Mouse (Mus musculus): ENCODE data around the gene Nlrp1b. TPM values are rescaled to one million over a fixed set of nuclear protein-coding genes. Genes with fewer than 3 reads are reported as not detected.

The Nlrp1b gene
- not detected in 2 replicates for polyA plus RNA-seq (2012; ENCODE audit: insufficient read depth, insufficient read length, low replicate concordance, missing spikeins)

DNA sequence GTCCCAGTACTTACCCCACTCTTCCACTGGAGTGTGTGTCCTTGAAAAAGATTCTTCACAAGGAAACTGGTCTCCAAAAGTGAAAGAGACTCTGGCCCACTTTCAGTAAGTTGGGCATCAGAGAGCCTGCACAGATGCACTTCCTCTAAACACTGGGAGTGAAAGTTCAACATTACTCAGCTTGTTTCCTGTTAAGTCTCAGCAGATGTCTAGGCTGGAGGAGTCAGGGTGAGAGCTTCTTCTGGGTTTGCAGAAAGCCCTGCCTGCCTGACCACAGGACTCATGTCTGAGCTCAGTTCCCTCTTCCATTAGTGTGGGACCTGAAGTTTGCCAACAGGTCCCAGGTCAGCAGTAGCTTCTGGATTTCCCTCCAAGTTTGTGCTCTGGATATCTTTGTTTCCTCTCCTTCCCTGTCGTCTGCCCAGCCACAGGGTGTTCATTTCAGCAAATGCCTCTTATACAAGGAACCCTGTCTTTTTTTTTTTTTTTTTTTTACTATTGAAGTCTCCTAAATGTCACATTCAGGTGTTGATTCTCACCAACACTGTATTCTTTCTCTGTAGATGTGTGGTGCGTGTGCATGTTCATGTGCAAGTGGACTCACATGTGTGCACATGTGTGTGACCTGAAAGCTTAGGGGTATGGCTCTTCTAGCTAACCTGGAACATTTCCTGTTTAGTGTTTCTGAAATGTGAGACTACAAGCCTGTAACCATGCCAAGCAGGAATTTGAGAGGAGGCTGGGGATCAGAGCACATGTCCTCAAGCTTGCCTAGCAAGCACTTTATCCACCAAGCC lies at the start of gene Nlrp1b:
Gene Nlrp1b (minus strand): TSS at position 50 of the 797 bp plus-strand sequence.
- H3K27ac ChIP-seq (ENCODE audit: insufficient read depth, low read depth, low read length), result no peak within 1 kb of the TSS
- 74% methylated on average over 2 of the region's 2 CpGs for WGBS

GRCm38 (mm10) chr11:71261036-71261435 lies 30.5 kb upstream of the Nlrp1b start:
- no peak overlapping the region for H3K4me3 ChIP-seq (ENCODE audit: insufficient read depth, low read depth, low read length)
- H3K4me1 ChIP-seq (ENCODE audit: control insufficient read depth, insufficient read depth, low read length), result no peaks in the 10 kb centered on the region
- WGBS, result 91% methylated on average over 3 of the region's 3 CpGs
- no peak for TF ChIP-seq CTCF (IDR thresholded peaks at IDR 0.05; ENCODE audit: insufficient read depth, low read depth, low read length)
- no peak for TF ChIP-seq POLR2A (IDR thresholded peaks at IDR 0.05; ENCODE audit: insufficient read depth, low read depth, low read length)
- no peak overlapping the region for H3K27ac ChIP-seq (ENCODE audit: insufficient read depth, low read depth, low read length)

More for the DNA sequence above, at the start of gene Nlrp1b:
- no peak within 1 kb of the TSS for H3K4me3 ChIP-seq (ENCODE audit: insufficient read depth, low read depth, low read length)
- TF ChIP-seq POLR2A (IDR thresholded peaks at IDR 0.05; ENCODE audit: insufficient read depth, low read depth, low read length) (no peak), CTCF (IDR thresholded peaks at IDR 0.05; ENCODE audit: insufficient read depth, low read depth, low read length) (no peak)
- no peaks in the 10 kb centered on the region for H3K4me1 ChIP-seq (ENCODE audit: control insufficient read depth, insufficient read depth, low read length)

GRCm38 (mm10) chr11:71251333-71251732 lies 20.8 kb upstream of the Nlrp1b start:
- no peak overlapping the region for H3K4me3 ChIP-seq (ENCODE audit: insufficient read depth, low read depth, low read length)
- H3K27ac ChIP-seq (ENCODE audit: insufficient read depth, low read depth, low read length), result no peak overlapping the region
- no peaks in the 10 kb centered on the region for H3K4me1 ChIP-seq (ENCODE audit: control insufficient read depth, insufficient read depth, low read length)
- TF ChIP-seq CTCF (IDR thresholded peaks at IDR 0.05; ENCODE audit: insufficient read depth, low read depth, low read length), result no peak
- TF ChIP-seq POLR2A (IDR thresholded peaks at IDR 0.05; ENCODE audit: insufficient read depth, low read depth, low read length), result no peak
- 94% methylated on average over 5 of the region's 5 CpGs for WGBS

GRCm38 (mm10) chr11:71224614-71225013 lies 5.9 kb downstream of the Nlrp1b start:
- TF ChIP-seq CTCF (IDR thresholded peaks at IDR 0.05; ENCODE audit: insufficient read depth, low read depth, low read length) (no peak), POLR2A (IDR thresholded peaks at IDR 0.05; ENCODE audit: insufficient read depth, low read depth, low read length) (no peak)
- 87% methylated on average over 2 of the region's 2 CpGs for WGBS
- H3K4me1 ChIP-seq (ENCODE audit: control insufficient read depth, insufficient read depth, low read length), result no peaks in the 10 kb centered on the region

GRCm38 (mm10) chr11:71202703-71203102 lies 27.8 kb downstream of the Nlrp1b start:
- TF ChIP-seq CTCF (IDR thresholded peaks at IDR 0.05; ENCODE audit: insufficient read depth, low read depth, low read length) (no peak), POLR2A (IDR thresholded peaks at IDR 0.05; ENCODE audit: insufficient read depth, low read depth, low read length) (no peak)
- Histone ChIP-seq H3K4me1 (ENCODE audit: control insufficient read depth, insufficient read depth, low read length) (no peaks in the 10 kb centered on the region), H3K4me3 (ENCODE audit: insufficient read depth, low read depth, low read length) (no peak overlapping the region), H3K27ac (ENCODE audit: insufficient read depth, low read depth, low read length) (no peak overlapping the region)
- WGBS, result 88% methylated on average over 4 of the region's 4 CpGs

More at GRCm38 (mm10) chr11:71224614-71225013, 5.9 kb downstream of the Nlrp1b start:
- Histone ChIP-seq H3K4me3 (ENCODE audit: insufficient read depth, low read depth, low read length) (no peak overlapping the region), H3K27ac (ENCODE audit: insufficient read depth, low read depth, low read length) (no peak overlapping the region)

DNA sequence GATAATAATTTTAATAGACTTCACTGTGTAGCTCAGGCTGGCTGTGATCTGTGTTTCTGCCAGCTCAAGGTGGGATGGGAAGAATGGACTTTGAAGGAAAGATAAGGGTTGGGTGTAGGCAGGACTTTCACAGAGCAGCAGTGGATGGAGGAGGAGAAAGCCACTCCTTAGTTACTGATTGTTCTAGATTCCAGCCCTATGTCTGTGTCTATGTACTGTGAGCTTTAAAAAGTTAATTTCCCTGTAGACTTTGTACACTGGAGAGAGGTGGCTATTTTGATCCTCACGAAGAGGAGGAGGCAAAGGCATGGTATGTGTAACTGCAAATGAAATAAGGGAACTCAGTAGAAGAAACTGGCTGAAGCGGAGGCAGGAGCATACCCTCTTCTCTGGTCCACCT lies 31.2 kb downstream of the Nlrp1b start:
- Histone ChIP-seq H3K4me3 (ENCODE audit: insufficient read depth, low read depth, low read length) (no peak overlapping the region), H3K27ac (ENCODE audit: insufficient read depth, low read depth, low read length) (no peak overlapping the region), H3K4me1 (ENCODE audit: control insufficient read depth, insufficient read depth, low read length) (no peaks in the 10 kb centered on the region)
- WGBS, result 78% methylated on average over 2 of the region's 2 CpGs
- no peak for TF ChIP-seq CTCF (IDR thresholded peaks at IDR 0.05; ENCODE audit: insufficient read depth, low read depth, low read length)

- WGBS, result 88% methylated on average over 1 of the region's 1 CpGs
- TF ChIP-seq POLR2A (IDR thresholded peaks at IDR 0.05; ENCODE audit: insufficient read depth, low read depth, low read length) (no peak), CTCF (IDR thresholded peaks at IDR 0.05; ENCODE audit: insufficient read depth, low read depth, low read length) (no peak)
Measured at GRCm38 (mm10) chr11:71169633-71170032, 60.9 kb downstream of the Nlrp1b start.

GRCm38 (mm10) chr11:71164139-71164538 lies 66.4 kb downstream of the Nlrp1b start:
- no peak for TF ChIP-seq POLR2A (IDR thresholded peaks at IDR 0.05; ENCODE audit: insufficient read depth, low read depth, low read length)
- Histone ChIP-seq H3K4me1 (ENCODE audit: control insufficient read depth, insufficient read depth, low read length) (no peaks in the 10 kb centered on the region), H3K4me3 (ENCODE audit: insufficient read depth, low read depth, low read length) (no peak overlapping the region), H3K27ac (ENCODE audit: insufficient read depth, low read depth, low read length) (no peak overlapping the region)
- 62% methylated on average over 1 of the region's 1 CpGs for whole genome bisulfite sequencing

More at GRCm38 (mm10) chr11:71169633-71170032, 60.9 kb downstream of the Nlrp1b start:
- Histone ChIP-seq H3K4me1 (ENCODE audit: control insufficient read depth, insufficient read depth, low read length) (no peaks in the 10 kb centered on the region), H3K4me3 (ENCODE audit: insufficient read depth, low read depth, low read length) (no peak overlapping the region), H3K27ac (ENCODE audit: insufficient read depth, low read depth, low read length) (no peak overlapping the region)

DNA sequence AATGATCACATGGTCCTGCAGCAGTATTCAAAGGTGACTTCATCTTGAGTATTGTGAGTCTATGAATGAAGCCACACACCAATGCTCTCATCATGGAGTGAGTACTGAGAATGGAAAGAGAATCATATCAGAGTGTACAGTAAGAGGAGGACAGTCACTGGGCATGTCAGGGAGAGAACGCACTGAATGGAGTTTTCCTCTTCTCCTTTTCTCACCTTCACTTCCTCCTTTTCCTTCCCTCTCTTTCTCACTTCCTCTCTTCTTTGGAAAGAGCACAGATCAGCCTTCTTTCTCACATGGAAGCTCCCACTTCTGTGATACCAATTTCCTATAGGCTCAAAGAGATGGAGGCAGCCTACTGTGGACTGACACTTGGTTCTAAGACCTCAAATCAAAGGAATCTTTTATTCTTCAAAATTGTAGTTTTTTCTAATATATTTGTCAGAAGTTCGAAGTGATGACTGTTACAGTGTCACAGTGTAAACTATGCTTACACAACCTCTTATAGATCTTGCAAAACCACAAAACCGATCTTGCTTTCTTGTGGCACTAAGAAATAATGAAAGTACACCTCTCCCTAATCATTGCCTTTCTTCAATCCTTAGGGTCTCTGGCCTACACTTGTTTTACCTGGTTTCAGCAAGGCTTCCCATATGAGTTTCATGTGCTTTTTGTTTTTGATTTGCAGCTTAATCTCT lies 70.9 kb downstream of the Nlrp1b start:
- Histone ChIP-seq H3K27ac (ENCODE audit: insufficient read depth, low read depth, low read length) (no peak overlapping the region), H3K4me3 (ENCODE audit: insufficient read depth, low read depth, low read length) (no peak overlapping the region), H3K4me1 (ENCODE audit: control insufficient read depth, insufficient read depth, low read length) (no peaks in the 10 kb centered on the region)
- 74% methylated on average over 3 of the region's 3 CpGs for WGBS
- no peak for TF ChIP-seq POLR2A (IDR thresholded peaks at IDR 0.05; ENCODE audit: insufficient read depth, low read depth, low read length)
- no peak for TF ChIP-seq CTCF (IDR thresholded peaks at IDR 0.05; ENCODE audit: insufficient read depth, low read depth, low read length)

All from olfactory bulb, adult 2 months (tissue).